Mouse (Mus musculus) CH12.LX (cell line): ENCODE data around the gene Zfp790. TPM values are rescaled to one million over a fixed set of nuclear protein-coding genes. Genes with fewer than 3 reads are reported as not detected.

ENCODE experiments used
- DNase-seq: peaks from one replicate; pipeline ENCODE4 v3.0.0-alpha.2; 2013; ENCODE audit errors: extremely low read depth
- H3K27ac ChIP-seq: 2 replicates; pipeline ENCODE4 v1.5.1; 2012; ENCODE audit warnings: low read depth, mild to moderate bottlenecking, control low read depth, moderate library complexity; ENCODE audit not compliant: insufficient read depth
- H3K27me3 ChIP-seq: replicated peaks from 2 replicates; pipeline ENCODE3; 2012; ENCODE audit warnings: inconsistent platforms
- H3K36me3 ChIP-seq, 2 experiments: replicated peaks in 1 of 2; 2 replicates each; pipeline versions ENCODE3 to v1.6.1; 2012; ENCODE audit warnings: inconsistent platforms in 1 of 2, low read length in 1 of 2, mild to moderate bottlenecking in 1 of 2, mixed read lengths in 1 of 2, moderate library complexity in 1 of 2; ENCODE audit not compliant: control insufficient read depth in 1 of 2, insufficient read depth in 1 of 2
- H3K4me1 ChIP-seq, 2 experiments: 2 replicates each; pipeline ENCODE4 v1.6.1; 2012; ENCODE audit warnings: inconsistent platforms in 1 of 2, moderate library complexity in 1 of 2; ENCODE audit not compliant: insufficient read depth in 2 of 2, control insufficient read depth in 1 of 2
- H3K4me2 ChIP-seq: 2 replicates; pipeline ENCODE4 v1.6.1; 2012; ENCODE audit warnings: low read depth, mild to moderate bottlenecking, control low read depth; ENCODE audit not compliant: poor library complexity, insufficient read depth, severe bottlenecking
- H3K4me3 ChIP-seq, 3 experiments: fragments of 150-350 bp in 1 of 3; sonication (generic) in 1 of 3; replicated peaks in 1 of 3; 2 replicates each; pipeline versions ENCODE3 to v1.5.1; 2011 to 2012; ENCODE audit warnings: low read depth in 2 of 3, low read length in 2 of 3, mild to moderate bottlenecking in 2 of 3, moderate library complexity in 2 of 3, control low read depth in 1 of 3, improper control_type of control experiment in 1 of 3, inconsistent platforms in 1 of 3, mixed read lengths in 1 of 3; ENCODE audit not compliant: poor library complexity in 1 of 3
- H3K79me2 ChIP-seq: replicated peaks from 2 replicates; pipeline ENCODE4 v1.6.1; 2012; ENCODE audit warnings: mild to moderate bottlenecking, moderate library complexity; ENCODE audit not compliant: control insufficient read depth, poor library complexity, insufficient read depth, severe bottlenecking; ENCODE audit errors: extremely low read depth
- H3K9ac ChIP-seq: 2 replicates; pipeline ENCODE4 v1.6.1; 2012; ENCODE audit warnings: low read depth, mild to moderate bottlenecking, control low read depth, moderate library complexity; ENCODE audit not compliant: insufficient read depth
- H3K9me3 ChIP-seq: replicated peaks from 2 replicates; pipeline ENCODE3; 2012; ENCODE audit warnings: low read length, inconsistent platforms, mixed read lengths
- BHLHE40 ChIP-seq: IDR thresholded peaks from 2 replicates; pipeline ENCODE4 v1.6.1; 2011; ENCODE audit warnings: mild to moderate bottlenecking, low read depth, low read length, improper control_type of control experiment
- CHD2 ChIP-seq: IDR thresholded peaks from 2 replicates; pipeline ENCODE4 v1.6.1; 2011; ENCODE audit warnings: low read length, improper control_type of control experiment
- ETS1 ChIP-seq: conservative IDR thresholded peaks from 2 replicates; pipeline ENCODE4 v1.6.1; 2012; ENCODE audit warnings: low read depth, mild to moderate bottlenecking, inconsistent platforms, low read length, improper control_type of control experiment, moderate library complexity
- GABPA ChIP-seq: IDR thresholded peaks from 2 replicates; pipeline ENCODE4 v1.6.1; 2012; ENCODE audit warnings: low read depth, low read length, improper control_type of control experiment, inconsistent platforms; ENCODE audit not compliant: insufficient replicate concordance
- HCFC1 ChIP-seq: IDR thresholded peaks from 2 replicates; pipeline ENCODE4 v1.6.1; 2012; ENCODE audit warnings: low read depth, mild to moderate bottlenecking, inconsistent platforms, low read length, improper control_type of control experiment
- IRF4 ChIP-seq: IDR thresholded peaks from 2 replicates; pipeline ENCODE4 v1.6.1; 2014; ENCODE audit warnings: low read depth, mild to moderate bottlenecking, inconsistent platforms, low read length, improper control_type of control experiment
- JUN ChIP-seq: IDR thresholded peaks from 2 replicates; pipeline ENCODE4 v1.6.1; 2011; ENCODE audit warnings: low read depth, mild to moderate bottlenecking, low read length, improper control_type of control experiment, moderate library complexity; ENCODE audit not compliant: insufficient read depth
- KAT2A ChIP-seq: IDR thresholded peaks from 2 replicates; pipeline ENCODE4 v1.6.1; 2012; ENCODE audit warnings: low read length, improper control_type of control experiment, inconsistent platforms; ENCODE audit not compliant: insufficient replicate concordance
- MAX ChIP-seq: IDR thresholded peaks from 2 replicates; pipeline ENCODE4 v1.6.1; 2011; ENCODE audit warnings: low read length, improper control_type of control experiment
- MAZ ChIP-seq: IDR thresholded peaks from 2 replicates; pipeline ENCODE4 v1.6.1; 2012; ENCODE audit warnings: low read depth, mild to moderate bottlenecking, inconsistent platforms, low read length, improper control_type of control experiment, moderate library complexity
- MEF2A ChIP-seq: IDR thresholded peaks from 2 replicates; pipeline ENCODE4 v1.6.1; 2014; ENCODE audit warnings: low read depth, mild to moderate bottlenecking, inconsistent platforms, low read length, improper control_type of control experiment, borderline replicate concordance
- MYC ChIP-seq: IDR thresholded peaks from 2 replicates; pipeline ENCODE4 v1.6.1; 2011; ENCODE audit warnings: low read depth, mild to moderate bottlenecking, improper control_type of control experiment, low read length
- NRF1 ChIP-seq: IDR thresholded peaks from 2 replicates; pipeline ENCODE4 v1.6.1; 2014; ENCODE audit warnings: low read depth, mild to moderate bottlenecking, inconsistent platforms, low read length, improper control_type of control experiment, moderate library complexity
- PAX5 ChIP-seq: IDR thresholded peaks from 2 replicates; pipeline ENCODE4 v1.6.1; 2012; ENCODE audit warnings: low read length, inconsistent platforms, mixed read lengths
- POLR2A ChIP-seq: IDR thresholded peaks from 2 replicates; pipeline ENCODE4 v1.6.1; 2011; ENCODE audit warnings: low read depth, mild to moderate bottlenecking, improper control_type of control experiment, low read length
- POLR2AphosphoS2 ChIP-seq: IDR thresholded peaks from 2 replicates; pipeline ENCODE4 v1.6.1; 2011; ENCODE audit warnings: low read depth, low read length, improper control_type of control experiment
- RAD21 ChIP-seq: IDR thresholded peaks from 2 replicates; pipeline ENCODE4 v1.6.1; 2011; ENCODE audit warnings: low read depth, mild to moderate bottlenecking, low read length, improper control_type of control experiment, moderate library complexity
- SIN3A ChIP-seq: IDR thresholded peaks from 2 replicates; pipeline ENCODE4 v1.6.1; 2012; ENCODE audit warnings: low read length, improper control_type of control experiment, inconsistent platforms
- TBP ChIP-seq: conservative IDR thresholded peaks from 2 replicates; pipeline ENCODE4 v1.6.1; 2011; ENCODE audit warnings: low read depth, low read length, improper control_type of control experiment
- UBTF ChIP-seq: IDR thresholded peaks from 2 replicates; pipeline ENCODE4 v1.6.1; 2012; ENCODE audit warnings: low read depth, mild to moderate bottlenecking, inconsistent platforms, low read length, improper control_type of control experiment, moderate library complexity
- USF1 ChIP-seq: IDR thresholded peaks from 2 replicates; pipeline ENCODE4 v1.6.1; 2014; ENCODE audit warnings: low read depth, mild to moderate bottlenecking, inconsistent platforms, low read length, improper control_type of control experiment
- ZKSCAN1 ChIP-seq: IDR thresholded peaks from 2 replicates; pipeline ENCODE4 v1.6.1; 2012; ENCODE audit warnings: low read depth, inconsistent platforms, low read length, improper control_type of control experiment, borderline replicate concordance
- ZMIZ1 ChIP-seq: IDR thresholded peaks from 2 replicates; pipeline ENCODE4 v1.6.1; 2012; ENCODE audit warnings: low read depth, mild to moderate bottlenecking, inconsistent platforms, low read length, improper control_type of control experiment
- dilution Hi-C: fragments of 300-500 bp; cut with MboI; formaldehyde crosslinking; loops from 2 replicates; pipeline ENCODE4 v1.14.3; 2020; ENCODE audit warnings: low sequenced_read_pairs; ENCODE audit not compliant: extremely low pct_unique_long_range_greater_than_20kb, extremely low pct_ligation_motif_present
- in situ Hi-C: fragments of 300-500 bp; cut with MboI; formaldehyde crosslinking; loops from 3 replicates; pipeline ENCODE4 v1.14.3; 2019; ENCODE audit warnings: low sequenced_read_pairs, low pct_ligation_motif_present, low pct_unique_long_range_greater_than_20kb, mixed read lengths
- polyA plus RNA-seq: library from polyadenylated mRNA; unstranded; fragments of >175 nt; gene quantifications from 2 replicates; pipeline ENCODE4 v1.2.1, GENCODE M21; 2012; ENCODE audit warnings: low read depth; ENCODE audit not compliant: insufficient read length
- total RNA-seq, 2 experiments: library from RNA; depleted of rRNA; stranded (reverse); fragments of 300-350 nt in 1 of 2; fragments of >200 nt in 1 of 2; gene quantifications; 2 replicates each; pipeline ENCODE4 v1.2.3; 2012 to 2014

Zfp790 gene
- total and polyA plus RNA-seq, 3 experiments: 4.6 to 7.6 (median 5.8) TPM

DNA sequence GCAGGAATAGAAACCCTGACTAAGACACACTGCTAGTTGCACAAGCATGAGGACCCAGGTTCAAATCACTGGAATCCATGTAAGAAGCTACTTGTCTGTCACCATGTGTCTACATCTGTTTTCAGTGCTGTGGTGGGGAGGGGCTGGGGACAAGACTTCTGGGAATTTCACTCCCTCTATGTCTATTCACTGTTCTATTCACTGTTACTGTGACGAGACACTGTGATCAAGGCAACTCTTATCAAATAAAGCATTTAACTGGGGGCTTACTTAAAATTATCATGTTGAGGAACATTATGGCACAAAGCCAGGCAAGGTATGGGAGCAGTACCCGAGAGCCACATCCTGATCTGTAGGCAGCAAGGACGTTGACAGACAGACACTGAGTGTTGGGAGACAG, 23.3 kb downstream of the Zfp790 start:
- H3K9me3 ChIP-seq: peaks cover 3% of the 10 kb centered on the region
- peaks cover 5 to 33% of the 10 kb centered on the region in 2 experiments for H3K36me3 ChIP-seq
- no peak for DNase-seq
- no peaks in the 10 kb centered on the region for H3K4me1 ChIP-seq
- TF ChIP-seq HCFC1 (no peak), MEF2A (no peak), NRF1 (no peak), JUN (no peak), KAT2A (no peak), CHD2 (no peak), RAD21 (no peak)
- H3K4me3 ChIP-seq: no peak overlapping the region
- H3K27me3 ChIP-seq: no peaks in the 10 kb centered on the region
- dilution Hi-C loops: no loop called here
- no peak overlapping the region for H3K27ac ChIP-seq
- no peak overlapping the region for H3K9ac ChIP-seq
- H3K4me2 ChIP-seq: no peak overlapping the region
- H3K79me2 ChIP-seq: no peaks in the 10 kb centered on the region
- in situ Hi-C loops: no loop called here

DNA sequence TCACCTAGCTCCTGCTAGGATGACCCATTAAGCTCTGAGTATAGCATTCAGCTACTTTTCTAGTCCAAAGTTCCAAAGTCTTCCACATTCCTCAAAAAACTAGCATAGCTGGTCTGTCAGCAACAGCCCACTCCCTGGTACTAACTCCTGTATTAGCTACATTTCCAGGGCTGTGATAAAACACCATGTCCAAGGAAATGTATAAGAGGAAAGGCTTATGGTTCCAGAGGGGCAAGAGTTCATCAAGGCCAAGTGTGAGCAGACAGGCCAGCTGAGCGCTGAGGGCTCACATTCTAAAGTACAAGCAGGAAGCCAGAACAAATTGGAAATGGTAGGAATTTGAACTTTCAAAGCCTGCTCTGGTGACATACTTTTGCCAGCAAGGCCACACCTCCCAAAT, 26.2 kb downstream of the Zfp790 start:
- Histone ChIP-seq H3K4me1 (no peaks in the 10 kb centered on the region), H3K27ac (no peak overlapping the region), H3K79me2 (no peaks in the 10 kb centered on the region), H3K4me3 (no peak overlapping the region), H3K4me2 (no peak overlapping the region), H3K36me3 (peaks cover 31 to 51% of the 10 kb centered on the region in 2 experiments), H3K9ac (no peak overlapping the region), H3K9me3 (no peaks in the 10 kb centered on the region), H3K27me3 (no peaks in the 10 kb centered on the region)
- no peak for DNase-seq
- dilution Hi-C loops (no loop called here), in situ Hi-C loops (no loop called here)
- TF ChIP-seq RAD21: no peak
- no peak for TF ChIP-seq IRF4

DNA sequence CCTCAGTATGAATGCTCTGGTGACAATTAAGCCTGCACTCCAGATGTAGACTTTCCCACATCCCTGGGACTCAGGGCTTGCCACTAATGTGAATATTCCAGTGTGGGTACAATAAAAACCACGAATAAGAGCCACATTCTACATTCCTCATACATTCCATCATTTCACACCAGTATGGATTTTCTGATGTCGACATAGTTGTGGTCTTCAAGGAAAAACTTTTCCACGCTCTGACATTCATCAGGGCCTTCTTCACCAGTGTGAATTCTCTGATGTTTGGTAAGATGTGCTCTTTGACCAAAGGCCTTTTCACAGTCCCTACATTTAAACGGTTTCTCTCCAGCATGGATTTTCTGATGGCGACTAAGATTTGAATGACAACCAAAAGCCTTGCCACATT, 28.7 kb downstream of the Zfp790 start:
- no peak overlapping the region for H3K4me2 ChIP-seq
- TF ChIP-seq RAD21 (no peak), PAX5 (no peak), POLR2AphosphoS2 (no peak), MAX (no peak), USF1 (no peak), MYC (no peak), TBP (no peak), POLR2A (no peak), BHLHE40 (no peak), GABPA (no peak), UBTF (no peak), SIN3A (no peak), ZKSCAN1 (no peak), CHD2 (no peak), MAZ (no peak), ZMIZ1 (no peak), MEF2A (no peak), IRF4 (no peak), ETS1 (no peak)
- no peak for DNase-seq
- H3K27me3 ChIP-seq: no peaks in the 10 kb centered on the region
- no peak overlapping the region for H3K9ac ChIP-seq
- no peaks in the 10 kb centered on the region for H3K9me3 ChIP-seq
- H3K4me3 ChIP-seq: no peak overlapping the region
- H3K36me3 ChIP-seq: peaks cover 39 to 74% of the 10 kb centered on the region in 2 experiments
- no peak overlapping the region for H3K27ac ChIP-seq
- dilution Hi-C loops: no loop called here
- H3K4me1 ChIP-seq: no peaks in the 10 kb centered on the region
- in situ Hi-C loops: no loop called here
- no peaks in the 10 kb centered on the region for H3K79me2 ChIP-seq
